Mouse (Mus musculus) embryonic facial prominence, embryonic 12.5 days (tissue): Measurements from ENCODE around the gene Ppme1. TPM values are rescaled to one million over a fixed set of nuclear protein-coding genes. Genes with fewer than 3 reads are reported as not detected.
A peak's percentile ranks its signal among the peaks of the same experiment; 100 is the strongest.

Experiments
- ATAC-seq: fragments of 200-750 bp; cut with Nextera tagmentation; 2 replicates; pipeline ENCODE4 v1.8.0; 2017; ENCODE audit not compliant: insufficient number of reproducible peaks, insufficient read depth, low FRiP score, low TSS enrichment
- H3K27ac ChIP-seq: fragments of 300-500 bp; sonication (generic); 2 replicates; pipeline ENCODE4 v1.5.1; 2016; ENCODE audit warnings: mild to moderate bottlenecking
- H3K27me3 ChIP-seq: fragments of 300-500 bp; sonication (generic); 2 replicates; pipeline ENCODE4 v1.6.1; 2016; ENCODE audit warnings: mild to moderate bottlenecking, moderate library complexity
- H3K36me3 ChIP-seq: fragments of 300-500 bp; sonication (generic); 2 replicates; pipeline ENCODE4 v1.6.1; 2016; ENCODE audit warnings: mild to moderate bottlenecking
- H3K4me1 ChIP-seq: fragments of 300-500 bp; sonication (generic); 2 replicates; pipeline ENCODE4 v1.6.1; 2016
- H3K4me2 ChIP-seq: fragments of 300-500 bp; sonication (generic); replicated peaks from 2 replicates; pipeline ENCODE4 v1.6.1; 2016; ENCODE audit warnings: mild to moderate bottlenecking, moderate library complexity
- H3K4me3 ChIP-seq: fragments of 300-500 bp; sonication (generic); 2 replicates; pipeline ENCODE4 v1.5.1; 2016; ENCODE audit warnings: mild to moderate bottlenecking
- H3K9ac ChIP-seq: fragments of 300-500 bp; sonication (generic); 2 replicates; pipeline ENCODE4 v1.6.1; 2016; ENCODE audit warnings: mild to moderate bottlenecking, moderate library complexity
- H3K9me3 ChIP-seq: fragments of 300-500 bp; sonication (generic); 2 replicates; pipeline ENCODE4 v1.6.1; 2016; ENCODE audit warnings: mild to moderate bottlenecking, moderate library complexity
- WGBS: fragments of 180-500 bp; shearing (Covaris S2); methylation state at CpG from one replicate; pipeline ENCODE4 v1.1.7; 2016; 5-methylcytosine and 5-hydroxymethylcytosine counted together
- polyA plus RNA-seq: library from polyadenylated mRNA; unstranded; fragments of >200 nt; fragmentation: Nextera tagmentation; extraction: Ambion mirVana; gene quantifications from 2 replicates; pipeline ENCODE4 v1.2.1, GENCODE M21; 2016

Gene Ppme1
- polyA plus RNA-seq, 1 experiment from 2014 or later = 59.7 TPM

DNA sequence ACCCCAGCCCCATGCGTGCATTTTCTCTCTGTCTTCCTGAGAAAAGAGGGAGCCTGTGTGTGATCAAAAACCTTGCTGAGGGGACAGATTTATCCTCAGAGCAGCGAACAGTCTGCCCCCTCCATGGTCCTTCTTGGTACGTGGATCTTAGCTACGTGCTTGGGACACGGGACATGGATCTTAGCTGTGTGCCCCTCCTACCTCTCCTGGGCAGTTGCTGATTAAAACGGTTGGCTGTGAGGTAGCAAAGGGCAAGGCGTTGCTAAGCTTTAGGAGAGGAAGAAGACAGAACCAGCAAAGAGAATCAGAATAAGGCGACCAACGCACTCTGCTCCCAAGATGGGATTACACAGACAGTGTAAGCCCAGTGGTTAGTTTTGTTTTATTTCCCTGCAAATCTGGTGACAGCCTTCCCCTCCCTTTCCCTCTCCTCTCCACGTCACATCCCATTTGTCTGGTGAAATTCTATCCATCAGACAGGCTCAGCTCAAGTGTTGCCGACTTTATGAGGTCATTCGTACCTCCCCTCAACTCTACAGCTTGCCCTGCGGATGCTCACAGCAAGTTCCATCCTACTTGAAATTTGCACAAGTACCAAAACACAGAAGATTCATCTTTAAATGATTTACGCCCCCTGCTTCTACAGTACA, 73.1 kb downstream of the Ppme1 start:
- no peak for ATAC-seq
- H3K27ac ChIP-seq = peak overlapping the region; percentile 41
- 63% methylated on average over 14 of the region's 14 CpGs for WGBS

DNA sequence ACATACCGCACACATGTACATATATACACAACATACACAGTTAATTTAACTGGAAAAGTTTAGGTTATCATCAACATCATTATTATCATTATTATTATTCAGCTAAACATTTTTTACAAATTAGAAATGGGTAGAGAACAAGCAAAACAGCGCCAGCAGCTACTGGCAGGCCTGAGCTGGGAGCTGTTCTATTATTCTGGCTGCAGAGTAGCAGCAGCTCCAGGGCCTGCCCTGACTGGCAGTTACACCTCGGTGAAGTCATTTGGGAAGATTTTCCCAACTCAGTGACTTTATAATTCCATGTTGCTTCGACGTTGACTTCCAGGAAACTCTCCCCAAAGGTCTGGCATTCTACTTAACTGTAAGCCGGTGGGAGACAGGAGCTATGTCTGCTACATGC, 75.4 kb downstream of the Ppme1 start:
- Histone ChIP-seq H3K27me3 (no peaks in the 10 kb centered on the region), H3K4me2 (no peak overlapping the region), H3K9ac (no peak overlapping the region), H3K36me3 (peaks cover 21% of the 10 kb centered on the region), H3K9me3 (no peaks in the 10 kb centered on the region), H3K4me3 (no peak overlapping the region), H3K4me1 (peaks cover 19% of the 10 kb centered on the region), H3K27ac (no peak overlapping the region)
- 81% methylated on average over 6 of the region's 6 CpGs for WGBS
- ATAC-seq = no peak

More for the DNA sequence above, 73.1 kb downstream of the Ppme1 start:
- Histone ChIP-seq H3K4me1 (peaks cover 19% of the 10 kb centered on the region), H3K4me2 (no peak overlapping the region), H3K36me3 (peaks cover 11% of the 10 kb centered on the region), H3K9me3 (no peaks in the 10 kb centered on the region), H3K27me3 (no peaks in the 10 kb centered on the region), H3K4me3 (no peak overlapping the region), H3K9ac (no peak overlapping the region)

DNA sequence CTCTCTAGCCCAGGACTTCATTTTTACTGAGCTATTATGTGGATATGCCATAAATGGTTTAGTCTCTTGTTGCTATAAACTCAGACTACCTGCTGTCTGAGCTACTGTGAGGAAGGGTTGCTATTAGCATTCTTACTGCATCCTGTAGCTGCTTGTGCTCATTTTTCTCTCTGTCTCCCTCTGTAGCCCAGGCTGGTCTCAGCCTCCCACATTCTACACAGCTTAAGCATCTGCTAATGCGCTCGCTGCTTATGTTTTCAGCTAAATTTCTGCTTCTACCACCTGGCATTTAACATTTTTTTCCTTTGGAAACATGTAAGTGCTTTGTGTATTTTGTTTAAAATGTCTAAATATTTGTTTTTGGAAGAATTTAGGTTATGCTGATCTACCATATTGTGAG, 76.4 kb downstream of the Ppme1 start:
- Histone ChIP-seq H3K4me1 (peaks cover 16% of the 10 kb centered on the region), H3K27me3 (no peaks in the 10 kb centered on the region), H3K9me3 (no peaks in the 10 kb centered on the region), H3K9ac (no peak overlapping the region), H3K4me3 (no peak overlapping the region), H3K27ac (no peak overlapping the region), H3K36me3 (peaks cover 21% of the 10 kb centered on the region), H3K4me2 (no peak overlapping the region)
- 85% methylated on average over 2 of the region's 2 CpGs for WGBS
- no peak for ATAC-seq

DNA sequence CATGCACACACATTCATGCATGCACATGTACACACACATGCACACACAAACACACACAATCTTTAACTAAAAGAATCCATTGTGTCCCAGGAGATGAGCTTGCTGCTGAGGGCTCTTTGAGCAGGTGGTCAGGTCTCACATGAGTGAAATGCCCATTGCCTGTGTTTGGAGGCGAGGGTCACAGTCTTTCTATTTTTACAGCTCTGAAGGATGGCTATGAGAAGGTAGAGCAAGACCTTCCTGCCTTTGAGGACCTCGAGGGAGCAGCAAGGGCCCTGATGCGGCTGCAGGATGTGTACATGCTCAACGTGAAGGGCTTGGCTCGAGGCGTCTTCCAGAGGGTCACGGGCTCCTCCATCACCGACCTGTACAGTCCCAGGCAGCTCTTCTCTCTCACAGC, 78.6 kb downstream of the Ppme1 start:
- no peak overlapping the region for H3K4me2 ChIP-seq
- no peak overlapping the region for H3K27ac ChIP-seq
- peaks cover 21% of the 10 kb centered on the region for H3K36me3 ChIP-seq
- no peaks in the 10 kb centered on the region for H3K27me3 ChIP-seq
- no peak overlapping the region for H3K9ac ChIP-seq
- WGBS = 82% methylated on average over 8 of the region's 8 CpGs
- H3K4me1 ChIP-seq = peaks cover 16% of the 10 kb centered on the region
- ATAC-seq = no peak
- no peak overlapping the region for H3K4me3 ChIP-seq
- no peaks in the 10 kb centered on the region for H3K9me3 ChIP-seq

DNA sequence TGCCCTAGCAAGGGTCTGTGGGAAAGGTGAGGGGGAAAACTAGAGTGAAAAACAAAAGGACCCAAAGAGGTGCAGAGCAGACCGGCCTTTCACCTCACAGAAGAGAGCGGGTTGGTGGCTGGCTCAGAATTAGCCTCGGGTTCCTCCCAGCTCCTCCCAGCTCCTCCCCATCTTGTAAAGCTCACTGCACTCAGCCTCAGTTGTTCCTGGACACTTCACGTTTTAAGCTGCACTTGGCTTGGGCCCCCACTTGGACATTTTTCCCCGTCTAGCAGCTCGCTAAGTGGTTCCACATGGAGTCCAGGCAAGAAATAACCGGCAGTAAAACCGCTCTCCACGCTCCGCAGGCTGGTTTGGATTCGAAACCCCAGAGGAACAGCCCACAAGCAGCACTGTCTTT, 83.5 kb downstream of the Ppme1 start:
- WGBS = 12% methylated on average over 11 of the region's 11 CpGs
- peak overlapping the region; percentile 99 for H3K27ac ChIP-seq
- peaks cover 47% of the 10 kb centered on the region for H3K4me1 ChIP-seq
- peaks cover 6% of the 10 kb centered on the region for H3K36me3 ChIP-seq
- H3K27me3 ChIP-seq = peaks cover 5% of the 10 kb centered on the region; the same call in 1 of the 2 replicates
- peak; percentile 75 for ATAC-seq
- H3K9ac ChIP-seq = peak overlapping the region; percentile 17; the same call in 1 of the 2 replicates
- H3K9me3 ChIP-seq = no peaks in the 10 kb centered on the region
- H3K4me2 ChIP-seq = peak overlapping the region; percentile 40
- H3K4me3 ChIP-seq = peak overlapping the region; percentile 9; the same call in 1 of the 2 replicates

DNA sequence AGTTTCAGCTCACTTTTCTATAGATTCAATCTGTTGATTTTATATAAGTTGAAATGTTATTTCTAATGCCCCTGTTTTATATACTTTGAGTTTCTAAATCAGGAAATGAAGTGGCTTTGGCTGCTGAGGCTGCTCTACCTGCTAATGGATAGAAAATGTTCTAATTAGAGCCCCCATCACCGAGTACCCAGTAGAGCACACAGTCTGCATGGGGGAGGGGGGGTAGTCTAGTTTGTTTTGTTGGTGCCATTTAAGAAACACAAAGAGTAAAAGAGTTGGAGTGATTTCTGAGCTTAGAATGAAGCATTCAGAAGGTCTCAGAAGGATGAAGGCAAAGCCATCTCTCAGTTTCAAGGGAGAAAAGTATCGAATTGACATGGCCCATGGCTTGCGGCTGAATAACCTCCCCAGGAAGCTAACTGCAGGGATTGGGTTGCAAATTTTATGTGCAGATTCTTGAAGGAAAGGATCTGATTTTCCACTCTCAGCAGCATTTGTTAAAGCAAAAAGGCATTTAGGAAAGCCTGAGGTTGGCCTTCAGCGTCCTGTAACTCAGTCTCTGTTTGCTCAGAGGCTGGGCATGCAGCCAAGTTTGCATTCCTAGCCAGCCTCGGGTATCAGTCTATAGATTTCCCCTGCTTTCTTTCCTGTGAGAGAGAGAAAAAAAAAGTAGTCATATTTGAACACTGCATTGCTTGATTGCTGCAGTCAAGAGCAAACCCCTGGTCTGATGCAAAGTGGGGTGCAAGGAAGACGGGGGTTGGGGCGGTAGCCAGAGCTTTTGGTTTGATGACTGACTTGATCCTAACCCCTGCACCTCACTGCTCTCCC, 84.1 kb downstream of the Ppme1 start:
- Histone ChIP-seq H3K27me3 (peaks cover 5% of the 10 kb centered on the region; the same call in 1 of the 2 replicates), H3K9me3 (no peaks in the 10 kb centered on the region), H3K9ac (no peak overlapping the region), H3K4me1 (peaks cover 47% of the 10 kb centered on the region), H3K4me2 (peak overlapping the region; percentile 40), H3K4me3 (no peak overlapping the region), H3K36me3 (no peaks in the 10 kb centered on the region), H3K27ac (peak overlapping the region; percentile 99)
- ATAC-seq = peak; percentile 88
- 6% methylated on average over 7 of the region's 7 CpGs for WGBS

DNA sequence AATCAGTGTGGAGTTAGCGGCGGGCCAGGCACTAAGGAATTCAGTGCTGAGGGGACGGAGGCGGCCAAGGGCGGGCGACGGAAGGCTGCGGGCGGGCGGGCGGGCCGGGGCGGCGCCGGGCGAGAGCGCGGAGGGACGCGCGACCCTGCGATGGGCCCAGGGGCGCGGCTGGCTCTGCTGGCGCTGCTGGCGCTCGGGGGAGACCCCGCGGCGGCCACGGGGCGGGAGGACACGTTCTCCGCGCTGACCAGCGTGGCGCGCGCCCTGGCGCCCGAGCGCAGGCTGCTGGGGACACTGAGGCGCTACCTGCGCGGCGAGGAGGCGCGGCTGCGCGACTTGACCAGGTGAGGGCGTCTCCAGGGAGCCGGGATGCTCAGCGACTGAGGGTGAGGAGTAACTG, 86.7 kb downstream of the Ppme1 start, which contains the start of gene P4ha3:
Gene P4ha3 (plus strand): TSS at position 138 of the 400 bp plus-strand sequence.
- Histone ChIP-seq H3K9ac (peak within 1 kb of the TSS; percentile 89), H3K9me3 (no peaks in the 10 kb centered on the region), H3K4me2 (peak within 1 kb of the TSS; percentile 92), H3K27ac (peak within 1 kb of the TSS; percentile 99), H3K4me1 (peaks cover 47% of the 10 kb centered on the region), H3K36me3 (no peaks in the 10 kb centered on the region), H3K4me3 (peak within 1 kb of the TSS; percentile 63), H3K27me3 (peaks cover 5% of the 10 kb centered on the region; the same call in 1 of the 2 replicates)
- WGBS = under 1% methylated on average over 53 of the region's 53 CpGs
- no peak for ATAC-seq

DNA sequence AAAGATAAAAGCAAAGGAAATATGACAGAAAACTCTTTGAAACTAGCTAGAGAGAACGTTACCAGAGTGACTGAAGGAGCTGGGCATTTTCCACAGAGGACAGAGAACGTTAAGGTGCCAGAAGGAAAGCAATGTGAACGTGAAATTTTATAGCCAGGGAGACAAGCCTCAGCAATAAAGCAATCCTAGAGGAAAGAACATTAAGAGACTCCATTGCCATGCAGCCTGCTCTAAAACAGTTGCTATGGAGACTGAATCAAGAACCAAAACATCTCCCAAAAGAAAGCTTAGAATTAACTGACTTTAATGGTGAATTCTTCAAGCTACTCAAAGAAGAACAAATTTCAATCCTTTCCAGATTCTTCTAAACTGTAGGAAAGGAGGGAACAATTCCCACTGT, 88.8 kb downstream of the Ppme1 start:
- WGBS = 43% methylated on average over 3 of the region's 3 CpGs

DNA sequence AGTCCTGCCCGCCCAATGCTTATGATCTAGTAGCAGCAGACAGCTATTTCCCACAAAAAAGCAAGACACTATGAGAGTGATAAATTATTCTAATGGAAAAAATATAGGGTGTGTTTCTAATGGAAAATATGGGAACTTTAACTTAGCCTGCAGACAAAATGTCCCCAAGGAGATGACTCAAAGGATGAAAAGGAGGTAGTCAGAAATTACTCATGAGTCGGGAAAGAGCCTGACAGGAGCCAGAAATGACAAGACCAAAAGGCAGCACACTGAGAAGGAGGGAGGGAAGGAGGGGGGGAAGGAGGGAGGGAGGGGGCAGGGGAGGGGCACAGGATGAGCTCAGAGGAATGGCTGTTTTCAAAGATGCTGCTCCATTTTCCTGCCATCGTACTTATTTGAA, 90.5 kb downstream of the Ppme1 start:
- 58% methylated on average over 3 of the region's 3 CpGs for WGBS

More for the DNA sequence above, 88.8 kb downstream of the Ppme1 start:
- ATAC-seq = no peak
- Histone ChIP-seq H3K4me1 (peaks cover 30% of the 10 kb centered on the region), H3K9ac (no peak overlapping the region), H3K27ac (no peak overlapping the region), H3K27me3 (peaks cover 5% of the 10 kb centered on the region; the same call in 1 of the 2 replicates), H3K36me3 (no peaks in the 10 kb centered on the region), H3K4me3 (no peak overlapping the region), H3K9me3 (no peaks in the 10 kb centered on the region), H3K4me2 (no peak overlapping the region)

DNA sequence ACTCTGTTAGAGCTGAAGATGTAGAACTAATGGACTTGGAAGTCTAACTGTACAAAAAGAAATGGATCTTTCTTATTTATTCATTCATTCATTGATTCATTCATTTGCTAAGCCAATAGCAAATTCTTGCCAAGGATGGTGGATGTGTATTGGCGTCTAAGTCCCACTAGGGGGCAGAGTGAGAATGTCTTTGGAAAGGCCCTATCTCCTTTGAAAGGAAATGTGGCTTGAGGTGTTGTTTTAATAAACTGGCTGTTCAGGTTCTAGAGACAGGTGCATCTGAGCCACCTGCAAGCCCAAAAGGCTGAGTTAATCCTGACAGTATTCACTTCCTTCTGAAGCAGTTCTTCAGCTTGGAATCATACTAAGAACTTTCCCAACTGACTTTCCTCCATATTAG, 92.3 kb downstream of the Ppme1 start:
- H3K9me3 ChIP-seq = no peaks in the 10 kb centered on the region
- no peak overlapping the region for H3K27ac ChIP-seq
- no peak for ATAC-seq
- H3K36me3 ChIP-seq = no peaks in the 10 kb centered on the region
- H3K4me1 ChIP-seq = 0 out of 2 replicates have a peak, but pooled peaks cover 3% of the 10 kb centered on the region
- no peak overlapping the region for H3K4me2 ChIP-seq
- H3K9ac ChIP-seq = no peak overlapping the region
- peaks cover 5% of the 10 kb centered on the region; the same call in 1 of the 2 replicates for H3K27me3 ChIP-seq
- H3K4me3 ChIP-seq = no peak overlapping the region
- WGBS = 0% methylated on average over 1 of the region's 1 CpGs

More for the DNA sequence above, 90.5 kb downstream of the Ppme1 start:
- H3K27me3 ChIP-seq = peaks cover 5% of the 10 kb centered on the region; the same call in 1 of the 2 replicates
- no peaks in the 10 kb centered on the region for H3K36me3 ChIP-seq
- H3K4me3 ChIP-seq = no peak overlapping the region
- ATAC-seq = no peak
- peaks cover 18% of the 10 kb centered on the region for H3K4me1 ChIP-seq
- no peak overlapping the region for H3K9ac ChIP-seq
- no peak overlapping the region for H3K4me2 ChIP-seq
- no peak overlapping the region for H3K27ac ChIP-seq
- no peaks in the 10 kb centered on the region for H3K9me3 ChIP-seq
